Mouse (Mus musculus): ENCODE results near the gene Scn2b.

Scn2b gene

GRCm38 (mm10) chr9:45119954-45120530 is 2.5 kb downstream of the Scn2b start:
- no peak for DNase-seq (ENCODE audit: low spot score in 2 of 2)

GRCm38 (mm10) chr9:45120567-45120966 is 3.0 kb downstream of the Scn2b start:
- no peak for DNase-seq (ENCODE audit: low spot score in 2 of 2)

DNA sequence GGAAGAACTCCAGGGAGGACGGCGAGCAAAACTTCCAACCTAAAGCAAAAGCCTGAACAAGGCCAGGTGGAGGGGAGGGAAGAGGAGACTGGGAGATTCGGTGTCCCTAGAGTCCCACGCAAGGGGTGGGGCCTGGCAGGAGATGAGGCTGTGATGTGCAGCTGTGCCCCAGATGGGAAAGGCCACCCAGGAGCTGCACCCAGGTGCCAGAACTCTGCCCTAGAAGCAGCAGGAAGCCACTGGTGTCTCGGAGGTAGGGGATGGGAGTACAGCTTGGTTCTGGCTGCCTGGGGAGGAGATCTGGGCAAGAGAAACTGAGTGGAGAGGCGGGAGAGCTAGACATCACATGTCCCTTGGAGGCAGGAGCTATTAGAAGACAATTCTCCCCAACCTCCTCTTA is 3.4 kb downstream of the Scn2b start:
- DNase-seq (ENCODE audit: low spot score in 2 of 2) = no peak

DNA sequence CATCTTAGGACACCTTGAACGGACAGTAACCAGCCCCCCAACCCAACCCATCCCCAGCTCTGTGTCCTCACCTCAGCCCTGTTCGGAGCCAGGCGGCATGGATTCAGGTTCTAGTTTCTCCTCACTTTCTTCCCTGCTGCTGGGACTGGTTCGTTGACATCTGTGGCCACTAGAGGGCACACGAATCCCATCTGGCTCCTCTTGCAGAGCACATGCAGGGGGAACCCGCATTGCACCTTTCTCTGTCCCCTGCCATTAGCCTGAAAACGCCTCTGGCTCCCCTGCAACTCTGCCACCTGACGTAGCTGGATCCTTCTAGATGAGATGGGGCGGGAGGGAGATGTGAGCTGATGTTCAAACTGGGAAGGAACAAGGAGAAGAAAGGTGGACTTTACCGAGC is 4.2 kb downstream of the Scn2b start:
- DNase-seq (ENCODE audit: low spot score in 2 of 2) = peak; percentile 36 to 81

- peak; percentile 30 to 79 for DNase-seq (ENCODE audit: low spot score in 2 of 2)
Measured at GRCm38 (mm10) chr9:45122209-45122761, 4.7 kb downstream of the Scn2b start.

GRCm38 (mm10) chr9:45125211-45125610 is 7.6 kb downstream of the Scn2b start:
- no peak for DNase-seq (ENCODE audit: low spot score in 2 of 2)

- no peak for DNase-seq (ENCODE audit: low spot score in 2 of 2)
Measured at GRCm38 (mm10) chr9:45126941-45127340, 9.4 kb downstream of the Scn2b start.

DNA sequence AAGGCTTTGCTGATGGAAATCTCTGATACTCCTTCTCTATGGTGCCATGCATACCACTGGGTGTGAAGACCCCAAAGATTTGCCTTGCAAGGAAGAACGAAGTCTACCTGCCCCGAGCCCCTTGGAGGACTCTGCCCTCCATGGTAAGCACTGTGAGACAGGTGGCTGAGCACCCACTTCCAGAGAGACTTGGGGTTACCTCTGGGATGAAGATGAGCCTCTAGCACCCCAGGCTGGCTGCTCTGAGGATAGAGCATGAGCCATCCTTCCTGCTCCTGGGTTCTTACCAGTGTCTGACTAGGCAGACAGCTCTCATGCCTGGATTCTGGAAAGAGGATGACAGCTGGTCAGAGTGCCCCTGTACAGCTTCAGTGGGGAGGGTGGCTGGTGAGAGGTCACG is 12.5 kb downstream of the Scn2b start:
- DNase-seq (ENCODE audit: low spot score in 2 of 2) = no peak

GRCm38 (mm10) chr9:45133484-45134310 is 16.1 kb downstream of the Scn2b start:
- DNase-seq (ENCODE audit: low spot score in 2 of 2) = peak in 1 of 2 experiments; percentile 77

GRCm38 (mm10) chr9:45136442-45137169 is 19.0 kb downstream of the Scn2b start:
- no peak for DNase-seq (ENCODE audit: low spot score in 2 of 2)

- peak in 1 of 2 experiments; percentile 32 for DNase-seq (ENCODE audit: low spot score in 2 of 2)
Measured at GRCm38 (mm10) chr9:45138191-45139032, 20.8 kb downstream of the Scn2b start, which contains the start of gene Scn4b. TSS of gene Scn4b (plus strand) at chr9:45138395.

- no peak for DNase-seq (ENCODE audit: low spot score in 2 of 2)
Measured at GRCm38 (mm10) chr9:45139082-45139481, 21.5 kb downstream of the Scn2b start.

DNA sequence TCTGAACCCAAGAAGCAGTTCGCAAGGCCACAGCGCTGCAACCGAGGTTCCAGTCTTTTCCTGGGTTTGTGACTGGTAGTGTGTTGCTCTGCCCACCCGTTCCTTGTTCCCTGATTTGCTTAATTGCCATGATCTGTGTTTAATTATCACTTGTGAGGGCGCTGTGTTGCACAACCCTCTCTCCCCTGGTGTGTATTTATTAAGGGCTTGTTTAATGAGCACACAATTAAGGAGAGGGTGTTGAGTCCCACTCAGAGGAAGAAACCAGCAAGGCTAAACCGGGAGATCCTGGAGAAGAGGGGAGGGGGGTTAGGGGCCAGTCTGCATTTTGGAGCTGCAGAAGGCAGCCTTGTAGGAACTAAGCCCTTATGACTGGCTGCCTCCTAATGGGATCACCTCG is 23.4 kb downstream of the Scn2b start:
- no peak for DNase-seq (ENCODE audit: low spot score in 2 of 2)

- no peak for DNase-seq (ENCODE audit: low spot score in 2 of 2)
Measured at GRCm38 (mm10) chr9:45142686-45143085, 25.1 kb downstream of the Scn2b start.

DNA sequence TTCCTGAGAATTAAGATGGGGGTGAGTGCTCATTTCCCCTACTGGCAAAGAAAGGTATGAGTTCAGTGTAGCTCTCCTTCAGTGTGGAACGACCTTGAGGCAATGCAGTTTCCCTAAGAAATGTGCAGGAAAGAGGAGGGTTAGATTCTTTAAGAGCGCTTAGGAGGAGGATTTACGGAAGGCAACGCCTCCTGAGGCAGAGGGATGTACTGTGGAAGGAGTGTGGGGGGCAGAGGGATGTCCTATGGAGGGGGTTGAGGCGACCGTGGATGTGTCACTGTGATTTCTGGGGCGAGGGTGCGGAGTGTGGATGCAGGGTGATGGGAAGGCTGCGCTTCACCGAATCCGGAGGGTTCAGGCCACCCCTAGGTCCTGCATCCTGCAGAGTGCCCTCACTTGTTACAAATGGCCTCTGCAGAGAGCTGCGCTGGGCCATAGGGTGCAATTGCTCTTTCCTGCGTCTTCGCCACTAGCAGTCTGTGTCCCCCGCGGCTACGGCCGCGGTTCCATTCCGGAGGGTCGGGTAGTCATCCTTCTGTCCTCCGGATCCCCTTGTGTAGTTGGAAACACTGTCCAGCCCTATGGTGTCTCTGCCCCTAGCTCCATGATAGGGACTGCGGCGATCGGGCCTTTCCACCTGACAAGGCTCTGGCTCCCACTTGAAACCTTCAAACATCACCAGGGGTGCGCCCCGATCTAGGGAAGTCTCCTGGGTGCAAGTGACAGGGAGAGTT is 28.1 kb downstream of the Scn2b start:
- no peak for DNase-seq (ENCODE audit: low spot score in 2 of 2)

DNA sequence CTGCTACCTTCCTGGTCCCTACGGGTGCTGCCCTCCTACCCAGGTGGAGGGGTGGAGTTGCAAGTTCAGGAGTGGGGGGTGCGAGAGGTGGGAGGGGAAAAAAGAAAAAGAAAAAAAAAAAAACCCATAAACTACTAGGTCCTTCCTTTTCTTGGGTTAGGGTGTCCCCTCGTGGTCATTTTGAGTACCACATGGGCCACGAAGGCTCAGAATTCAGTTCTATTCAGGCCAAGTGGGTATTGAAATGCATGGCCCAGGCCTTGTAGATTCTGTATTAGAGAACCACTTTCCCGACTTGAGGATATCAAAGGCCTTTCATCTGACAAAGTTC is 28.6 kb downstream of the Scn2b start:
- peak; percentile 51 to 77 for DNase-seq (ENCODE audit: low spot score in 2 of 2)

DNA sequence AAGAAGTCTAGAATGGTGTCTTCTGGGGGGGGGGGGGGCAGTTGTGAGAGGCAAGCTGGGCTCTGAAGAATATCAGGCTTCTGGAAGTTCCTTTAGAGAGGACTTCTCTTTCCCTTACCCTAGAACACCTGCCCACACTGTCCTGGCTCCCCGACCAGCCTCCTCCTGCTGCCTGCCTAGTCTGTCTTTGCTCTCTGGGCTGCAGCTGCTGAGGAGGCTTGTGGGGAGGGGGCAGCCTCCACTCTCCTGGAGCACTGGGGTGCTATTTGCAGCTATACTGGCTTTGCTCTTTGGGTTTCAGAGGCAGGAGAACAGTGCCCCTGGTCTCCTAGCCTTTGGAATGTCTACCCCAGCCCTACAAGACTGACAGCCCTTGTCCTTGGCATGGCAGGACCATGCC is 33.4 kb downstream of the Scn2b start:
- no peak for DNase-seq (ENCODE audit: low spot score in 2 of 2)

GRCm38 (mm10) chr9:45153361-45153760 is 35.8 kb downstream of the Scn2b start:
- no peak for DNase-seq (ENCODE audit: low spot score in 2 of 2)

DNA sequence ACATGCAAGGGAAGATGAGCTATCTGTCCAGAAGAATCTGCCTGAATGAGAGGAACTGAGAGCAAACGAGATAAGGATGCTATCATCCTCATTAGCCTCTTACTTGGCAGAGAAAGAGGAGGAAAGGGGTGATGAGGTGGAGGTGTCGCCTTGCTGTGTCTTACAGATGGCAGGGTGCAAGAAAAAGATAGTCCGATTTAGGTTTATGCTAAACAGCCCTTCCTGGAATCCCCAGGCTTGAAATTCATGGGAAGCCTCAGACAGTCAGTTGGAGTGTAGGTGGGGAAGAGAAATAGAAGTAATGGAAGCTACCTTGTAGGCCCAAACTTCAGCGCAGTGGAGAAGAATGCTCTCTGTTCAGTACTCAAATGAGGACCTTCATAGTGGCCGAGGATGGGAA is 50.3 kb downstream of the Scn2b start:
- DNase-seq (ENCODE audit: low spot score in 2 of 2) = no peak

GRCm38 (mm10) chr9:45170150-45170549 is 52.6 kb downstream of the Scn2b start:
- DNase-seq (ENCODE audit: low spot score in 2 of 2) = no peak

DNA sequence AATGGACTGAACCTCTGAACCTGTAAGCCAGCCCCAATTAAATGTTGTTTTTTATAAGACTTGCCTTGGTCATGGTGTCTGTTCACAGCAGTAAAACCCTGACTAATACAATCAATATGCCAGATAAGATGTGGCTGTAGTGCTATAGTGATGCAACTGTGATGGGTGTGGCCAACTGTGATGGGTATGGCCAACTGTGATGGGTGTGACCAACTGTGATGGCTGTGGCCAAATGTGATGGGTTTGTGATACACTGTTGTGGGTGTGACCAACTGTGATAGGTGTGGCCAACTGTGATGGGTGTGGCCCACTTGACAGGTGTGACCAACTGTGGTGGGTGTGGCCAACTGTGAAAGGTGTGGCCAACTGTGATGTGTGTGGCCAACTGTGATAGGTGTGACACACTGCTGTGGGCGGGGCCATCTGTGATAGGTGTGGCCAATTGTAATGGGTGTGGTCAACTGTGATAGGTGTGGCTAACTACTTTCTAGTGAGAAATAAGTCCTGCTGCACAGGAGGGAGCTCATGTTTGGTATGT is 53.6 kb downstream of the Scn2b start:
- DNase-seq (ENCODE audit: low spot score in 2 of 2) = no peak
